Mouse (Mus musculus) liver, adult 2 months (tissue): ENCODE data around the gene Trarg1.

Experiments used
- CTCF ChIP-seq: fragments of 200-500 bp; IDR thresholded peaks from 2 replicates; pipeline ENCODE4 v1.5.1; 2011; ENCODE audit warnings: low read depth, low read length, control low read depth
- POLR2A ChIP-seq: fragments of 200-500 bp; IDR thresholded peaks from 2 replicates; pipeline ENCODE4 v1.6.1; 2011; ENCODE audit warnings: low read length, control low read depth; ENCODE audit not compliant: insufficient read depth; ENCODE audit errors: extremely low read depth

- TF ChIP-seq POLR2A (no peak), CTCF (no peak)
Measured at GRCm38 (mm10) chr11:76742511-76742910, 62.9 kb downstream of the Trarg1 start.
